Mouse (Mus musculus) ES-E14 (cell line): ENCODE measurements around the gene Nsd1.

Source experiments
- CHD2 ChIP-seq: IDR thresholded peaks from 2 replicates; pipeline ENCODE4 v1.6.1; 2014; ENCODE audit warnings: mild to moderate bottlenecking, low read depth, low read length, inconsistent platforms
- ZC3H11A ChIP-seq: IDR thresholded peaks from 2 replicates; pipeline ENCODE4 v1.6.1; 2012; ENCODE audit warnings: low read depth, mild to moderate bottlenecking, inconsistent platforms, low read length, borderline replicate concordance
- ZNF384 ChIP-seq: IDR thresholded peaks from 2 replicates; pipeline ENCODE4 v1.6.1; 2012; ENCODE audit warnings: low read depth, low read length, inconsistent platforms

DNA sequence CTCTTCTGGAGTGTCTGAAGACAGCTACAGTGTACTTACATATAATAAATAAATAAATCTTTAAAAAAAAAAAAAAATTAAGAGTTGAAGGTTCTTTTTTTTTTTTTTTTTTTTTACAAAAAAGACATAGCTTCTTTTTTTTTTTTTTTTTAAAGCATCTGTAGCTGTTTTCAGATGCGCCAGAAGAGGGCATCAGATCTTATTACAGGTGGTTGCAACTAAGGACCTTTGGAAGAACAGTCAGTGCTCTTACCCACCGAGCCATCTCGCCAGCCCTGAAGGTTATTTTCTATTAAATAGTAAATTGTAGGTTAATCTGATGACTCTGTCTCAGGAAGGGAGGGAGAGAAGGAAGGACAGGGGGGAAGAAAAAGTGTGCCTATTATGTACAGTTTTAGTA, 79.3 kb downstream of the Nsd1 start:
- no peak for TF ChIP-seq CHD2
- TF ChIP-seq ZC3H11A, result no peak
- peak; percentile 94 for TF ChIP-seq ZNF384
